13 mouse cellular contexts compared by ENCODE assay signal in the genomic region with DNA sequence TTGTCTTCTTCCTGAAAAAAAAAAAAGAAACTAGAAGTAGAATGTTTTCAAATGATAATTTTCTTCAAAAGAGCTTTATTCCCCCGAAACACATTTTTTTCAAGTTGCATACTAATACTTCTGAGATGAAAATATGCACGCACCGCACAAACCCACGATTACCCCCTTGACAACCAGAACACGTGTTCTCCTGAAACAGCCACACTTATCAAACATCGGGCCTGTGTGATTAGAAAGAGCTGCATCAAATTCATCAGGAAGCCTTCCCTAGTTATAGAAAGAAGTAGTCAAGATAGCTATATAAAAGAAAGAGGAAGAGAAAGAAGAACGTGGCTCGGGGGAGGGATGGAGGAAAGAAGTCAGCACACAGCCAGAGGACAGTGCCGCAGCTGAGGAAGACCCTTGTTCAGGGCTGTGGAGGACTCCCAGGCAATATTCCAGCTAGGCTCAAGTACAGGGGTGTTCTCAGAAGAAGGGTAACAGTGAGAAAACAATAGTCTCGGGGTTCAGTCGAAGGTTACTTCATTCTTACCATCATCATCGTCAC.
"Had no signal": no experiment of that assay in that cellular context is flagged by ENCODE, and none has a peak within 500 bp of the region (broad histone marks: within the 10 kb centered on the region; RNA-seq: fewer than 3 reads in every experiment).

No protein-coding gene starts in this region.

- H3K4me3 ChIP-seq: kidney, embryonic 15.5 days; liver, embryonic 15.5 days; midbrain, embryonic 12.5 days; neural tube, embryonic 13.5 days had no signal

- H3K36me3 ChIP-seq: kidney, embryonic 15.5 days; liver, embryonic 15.5 days; midbrain, embryonic 12.5 days; neural tube, embryonic 13.5 days had no signal

- ATAC-seq: lung, postnatal 0 days had no signal

- H3K4me2 ChIP-seq: kidney, embryonic 15.5 days; liver, embryonic 11.5 days; liver, embryonic 15.5 days; midbrain, embryonic 12.5 days; neural tube, embryonic 13.5 days had no signal

- H3K27me3 ChIP-seq: kidney, embryonic 15.5 days; liver, embryonic 15.5 days had no signal

- DNase-seq: kidney, adult 2 months; kidney, postnatal 14 days; left cerebral cortex, postnatal 4 days; lung, adult 2 months; lung, postnatal 36 days; right cerebral cortex, postnatal 14 days; thymus, postnatal 36 days had no signal

- H3K9ac ChIP-seq: kidney, embryonic 15.5 days; liver, embryonic 15.5 days; midbrain, embryonic 12.5 days; neural tube, embryonic 13.5 days had no signal

- H3K9me3 ChIP-seq: kidney, embryonic 15.5 days; liver, embryonic 15.5 days; midbrain, embryonic 12.5 days; neural tube, embryonic 13.5 days had no signal

- H3K27ac ChIP-seq: kidney, embryonic 15.5 days; liver, embryonic 15.5 days; midbrain, embryonic 12.5 days; neural tube, embryonic 13.5 days had no signal
